Mouse (Mus musculus): ENCODE data around the gene A930004D18Rik.

DNA sequence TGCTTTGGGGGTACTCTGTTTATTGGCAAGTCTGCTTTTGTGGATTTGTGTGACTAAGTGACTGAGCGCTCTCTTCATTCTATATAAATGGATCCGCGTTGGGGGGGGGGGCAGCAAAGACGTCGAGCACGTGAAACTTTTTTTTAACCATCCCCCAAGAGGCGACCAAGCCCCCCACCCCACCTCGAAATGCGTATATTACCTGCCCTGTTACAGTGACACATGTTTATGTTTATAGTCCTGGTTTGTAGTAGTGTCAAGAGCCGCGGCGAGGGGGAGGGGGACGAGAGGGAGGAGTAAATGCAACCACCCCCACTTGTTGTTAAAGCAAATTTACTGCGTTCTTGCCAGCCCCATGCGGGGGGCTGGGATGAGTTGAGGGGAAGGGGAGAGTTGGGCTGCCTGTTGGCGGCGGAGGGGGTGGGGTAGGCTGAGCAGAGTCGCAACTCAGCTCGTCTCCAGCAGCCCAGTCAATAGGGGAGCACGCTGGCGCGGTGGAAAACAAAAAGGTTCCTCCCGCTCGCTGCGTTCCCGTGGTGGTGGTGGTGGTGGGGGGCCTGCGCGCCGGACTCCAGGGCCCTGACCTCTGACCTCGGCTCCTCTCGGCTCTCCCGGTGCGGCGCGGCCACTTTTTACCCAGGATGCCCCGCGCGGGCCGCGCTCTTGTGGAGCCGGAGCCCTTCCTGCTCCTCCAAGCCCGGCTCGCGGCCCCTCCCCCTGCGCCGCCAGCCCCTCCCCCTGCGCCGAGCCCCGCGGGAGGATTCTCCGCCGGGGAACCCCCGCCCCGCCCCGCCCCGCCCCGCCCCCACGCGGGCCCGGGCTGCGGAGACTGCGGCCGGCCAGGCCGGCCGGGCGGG is 18.6 kb upstream of the A930004D18Rik start:
- TF ChIP-seq CTCF (IDR thresholded peaks at IDR 0.05; ENCODE audit: insufficient read depth, low read depth, low read length), result no peak
- TF ChIP-seq POLR2A (IDR thresholded peaks at IDR 0.05; ENCODE audit: insufficient read depth, low read depth, low read length), result 0 out of 2 replicates have a peak, but pooled peaks have one; percentile 35

Data from olfactory bulb, adult 2 months (tissue).